Mouse (Mus musculus) bone marrow macrophage, adult 2 months (primary cell): ENCODE results near the gene Polr2j.

ENCODE experiments used
- CTCF ChIP-seq: IDR thresholded peaks from 2 replicates; pipeline ENCODE4 v1.5.1; 2012; ENCODE audit warnings: low read depth, mild to moderate bottlenecking, low read length, moderate library complexity
- POLR2A ChIP-seq: IDR thresholded peaks from 2 replicates; pipeline ENCODE4 v1.6.1; 2012; ENCODE audit warnings: mild to moderate bottlenecking, low read depth, low read length, borderline replicate concordance

DNA sequence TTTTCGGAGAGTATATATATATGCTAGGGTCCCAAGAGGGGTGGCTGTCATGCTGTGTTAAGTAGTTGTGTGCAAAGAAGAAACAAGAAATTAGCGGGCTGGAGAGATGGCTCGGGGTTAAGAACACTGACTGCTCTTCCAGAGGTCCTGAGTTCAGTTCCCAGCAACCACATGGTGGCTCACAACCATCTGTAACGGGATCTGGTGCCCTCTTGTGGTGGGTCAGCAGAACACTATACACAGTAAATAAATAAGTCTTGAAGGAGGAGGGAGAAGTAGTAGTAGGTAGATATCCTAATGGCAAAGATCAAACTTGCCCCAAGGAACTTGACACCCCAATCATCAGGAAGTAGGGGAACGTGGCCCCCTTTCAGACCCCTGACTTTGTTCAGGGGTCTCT is 26.3 kb downstream of the Polr2j start:
- TF ChIP-seq CTCF (no peak), POLR2A (no peak)
